20 mouse cellular contexts compared by ENCODE assay signal in the genomic region with DNA sequence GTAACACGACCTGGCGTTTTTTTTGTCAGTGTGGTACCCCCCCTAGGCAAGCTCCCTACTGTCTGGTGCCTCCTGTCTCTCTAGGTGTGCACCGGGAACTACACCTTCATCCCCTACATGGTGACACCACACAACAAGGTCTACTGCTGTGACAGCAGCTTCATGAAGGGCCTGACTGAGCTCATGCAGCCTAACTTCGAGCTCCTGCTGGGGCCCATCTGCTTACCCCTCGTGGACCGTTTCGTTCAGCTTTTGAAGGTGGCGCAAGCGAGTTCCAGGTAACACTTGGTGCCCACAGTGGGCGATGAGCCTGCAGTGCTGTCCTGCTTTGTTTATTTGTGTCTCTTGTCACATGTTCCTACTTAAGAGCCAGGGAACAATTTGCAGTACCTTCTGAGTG.
A peak's percentile ranks its signal among the peaks of the same experiment; 100 is the strongest.
DNase-seq lines count a peak whose midpoint lies in the region; TF ChIP-seq lines count a peak whose summit lies in the region.
"Had no signal": no experiment of that assay in that cellular context is flagged by ENCODE, and none has a peak within 500 bp of the region (broad histone marks: within the 10 kb centered on the region; RNA-seq: fewer than 3 reads in every experiment).

No protein-coding gene starts in this region.

- H3K4me3 ChIP-seq in heart, adult 2 months: no peak overlapping the region
- H3K4me3 ChIP-seq: forebrain, embryonic 10.5 days; midbrain, embryonic 10.5 days; neural tube, embryonic 15.5 days; stomach, embryonic 15.5 days had no signal

- WGBS in heart, adult 2 months: 65% methylated on average over 10 of the region's 10 CpGs

- H3K79me2 ChIP-seq in heart, adult 2 months (replicated peaks; ENCODE audit: control insufficient read depth, insufficient read depth, low read length): no peaks in the 10 kb centered on the region; the same call in 1 of the 2 replicates

- TF ChIP-seq CTCF in heart, adult 2 months (IDR thresholded peaks at IDR 0.05): peak; percentile 5; the same call in 1 of the 2 replicates

- H3K9ac ChIP-seq in heart, adult 2 months (ENCODE audit: low read depth, low read length): no peak overlapping the region
- H3K9ac ChIP-seq: neural tube, embryonic 15.5 days; stomach, embryonic 15.5 days had no signal

- H3K36me3 ChIP-seq in heart, adult 2 months (ENCODE audit: control insufficient read depth, insufficient read depth, low read length): peaks cover 4% of the 10 kb centered on the region
- H3K36me3 ChIP-seq: forebrain, embryonic 10.5 days; midbrain, embryonic 10.5 days; neural tube, embryonic 15.5 days; stomach, embryonic 15.5 days had no signal

- no peak overlapping the region for H3K27ac ChIP-seq in heart, adult 2 months
- H3K27ac ChIP-seq: stomach, embryonic 15.5 days had no signal

- H3K27me3 ChIP-seq in heart, adult 2 months (ENCODE audit: control insufficient read depth, insufficient read depth, low read length): no peaks in the 10 kb centered on the region
- H3K27me3 ChIP-seq: neural tube, embryonic 15.5 days; Patski; stomach, embryonic 15.5 days had no signal

- no peak for TF ChIP-seq POLR2A in heart, adult 2 months (IDR thresholded peaks at IDR 0.05; ENCODE audit: insufficient read depth, low read depth, low read length)

- intact Hi-C loops in heart, adult 2 months (cut with DNase I): loop anchor here (5.0 kb wide), 1 partner anchor 39 kb away; no protein-coding TSS in a partner anchor
- intact Hi-C loops in heart, postnatal 10 days (cut with DNase I): no loop called here
- intact Hi-C loops in left cerebral cortex, postnatal 4 days (cut with DNase I): no loop called here

- DNase-seq in heart, adult 2 months: no peak
- DNase-seq in heart, postnatal 10 days: no peak
- DNase-seq in left cerebral cortex, postnatal 4 days: peak; percentile 27
- no peak for DNase-seq in left cerebral cortex, adult 18-20 months (ENCODE audit: low spot score in 2 of 2)
- peak; percentile 91 for DNase-seq in cerebellum, adult 11-12 months
- peak; percentile 70 to 85 for DNase-seq in cerebellum, postnatal 10 days
- DNase-seq in layer of hippocampus, adult 8-10 months (ENCODE audit: low spot score in 2 of 2): no peak
- DNase-seq in ovary, adult 18-20 months (ENCODE audit: low spot score): no peak
- DNase-seq: gastrocnemius, postnatal 25 days; kidney, adult 2 months; kidney, postnatal 4 days; lung, adult 18-20 months; lung, postnatal 10 days; thymus, adult 2 months; thymus, postnatal 4 days had no signal

- 0 out of 2 replicates have a peak, but pooled peaks have one; percentile 27 for TF ChIP-seq EP300 in heart, adult 2 months (IDR thresholded peaks at IDR 0.05; ENCODE audit: insufficient read depth, low read depth, low read length)

- H3K4me1 ChIP-seq in heart, adult 2 months (ENCODE audit: control insufficient read depth, insufficient read depth, low read length): peaks cover 4% of the 10 kb centered on the region
- H3K4me1 ChIP-seq: stomach, embryonic 15.5 days had no signal

Comparison
In these comparisons a context has a peak if more than half of its experiments do, and no peak if none do; other contexts are left out.
1. DNase-seq: peak in left cerebral cortex, postnatal 4 days (single experiment), cerebellum, adult 11-12 months (single experiment) and cerebellum, postnatal 10 days (2 of 2); none in heart, adult 2 months (0 of 2), heart, postnatal 10 days (0 of 2), left cerebral cortex, adult 18-20 months (0 of 2), layer of hippocampus, adult 8-10 months (0 of 2) and ovary, adult 18-20 months (single experiment).